Mouse (Mus musculus): ENCODE results near the gene Nfix.

Nfix gene

GRCm38 (mm10) chr8:84768343-84769095, 31.6 kb downstream of the Nfix start:
- DNase-seq (ENCODE audit: extremely low read depth, low read depth), result no peak

- DNase-seq (ENCODE audit: extremely low read depth, low read depth), result no peak
Observed at GRCm38 (mm10) chr8:84767221-84767620, 32.9 kb downstream of the Nfix start.

- DNase-seq (ENCODE audit: extremely low read depth, low read depth), result no peak
Observed at GRCm38 (mm10) chr8:84766422-84766821, 33.7 kb downstream of the Nfix start.

GRCm38 (mm10) chr8:84765629-84766028, 34.5 kb downstream of the Nfix start:
- DNase-seq (ENCODE audit: extremely low read depth, low read depth), result no peak

- DNase-seq (ENCODE audit: extremely low read depth, low read depth), result no peak
Observed at GRCm38 (mm10) chr8:84764870-84765495, 35.2 kb downstream of the Nfix start.

GRCm38 (mm10) chr8:84764100-84764499, 36.0 kb downstream of the Nfix start:
- no peak for DNase-seq (ENCODE audit: extremely low read depth, low read depth)

- no peak for DNase-seq (ENCODE audit: extremely low read depth, low read depth)
Observed at GRCm38 (mm10) chr8:84760901-84761300, 39.2 kb downstream of the Nfix start.

GRCm38 (mm10) chr8:84760405-84760805, 39.7 kb downstream of the Nfix start:
- no peak for DNase-seq (ENCODE audit: extremely low read depth, low read depth)

- no peak for DNase-seq (ENCODE audit: extremely low read depth, low read depth)
Observed at GRCm38 (mm10) chr8:84759718-84760117, 40.4 kb downstream of the Nfix start.

GRCm38 (mm10) chr8:84759126-84759525, 41.0 kb downstream of the Nfix start:
- DNase-seq (ENCODE audit: extremely low read depth, low read depth), result no peak

GRCm38 (mm10) chr8:84758308-84758707, 41.8 kb downstream of the Nfix start:
- no peak for DNase-seq (ENCODE audit: extremely low read depth, low read depth)

- DNase-seq (ENCODE audit: extremely low read depth, low read depth), result no peak
Observed at GRCm38 (mm10) chr8:84757501-84757900, 42.6 kb downstream of the Nfix start.

- DNase-seq (ENCODE audit: extremely low read depth, low read depth), result no peak
Observed at GRCm38 (mm10) chr8:84752734-84753582, 47.2 kb downstream of the Nfix start.

GRCm38 (mm10) chr8:84749519-84749918, 50.6 kb downstream of the Nfix start:
- DNase-seq (ENCODE audit: extremely low read depth, low read depth), result no peak

GRCm38 (mm10) chr8:84745032-84745925, 54.9 kb downstream of the Nfix start:
- DNase-seq (ENCODE audit: extremely low read depth, low read depth), result no peak

GRCm38 (mm10) chr8:84743517-84744420, 56.4 kb downstream of the Nfix start:
- no peak for DNase-seq (ENCODE audit: extremely low read depth, low read depth)

GRCm38 (mm10) chr8:84743054-84743415, 57.1 kb downstream of the Nfix start:
- DNase-seq (ENCODE audit: extremely low read depth, low read depth), result no peak

GRCm38 (mm10) chr8:84742171-84743053, 57.7 kb downstream of the Nfix start:
- DNase-seq (ENCODE audit: extremely low read depth, low read depth), result no peak
